Mouse (Mus musculus) MEL (cell line): ENCODE results near the gene Tarbp1.

Source experiments
- CTCF ChIP-seq, 3 experiments: IDR thresholded peaks in 2 of 3; conservative IDR thresholded peaks in 1 of 3; 2 replicates each; pipeline ENCODE4 v1.5.1; 2011 to 2012; ENCODE audit warnings: low read length in 3 of 3, low read depth in 2 of 3, mild to moderate bottlenecking in 2 of 3, improper control_type of control experiment in 1 of 3, inconsistent platforms in 1 of 3, mixed read lengths in 1 of 3, moderate library complexity in 1 of 3; ENCODE audit not compliant: control insufficient read depth in 1 of 3, insufficient read depth in 1 of 3, poor library complexity in 1 of 3, severe bottlenecking in 1 of 3
- ETS1 ChIP-seq: IDR thresholded peaks from 2 replicates; pipeline ENCODE4 v1.6.1; 2012; ENCODE audit warnings: low read depth, mild to moderate bottlenecking, inconsistent platforms, low read length, improper control_type of control experiment, moderate library complexity
- POLR2A ChIP-seq, 2 experiments: IDR thresholded peaks; 2 replicates each; pipeline ENCODE4 v1.6.1; 2011 to 2012; ENCODE audit warnings: low read length in 2 of 2, mild to moderate bottlenecking in 2 of 2, control low read depth in 1 of 2, improper control_type of control experiment in 1 of 2, low read depth in 1 of 2, moderate library complexity in 1 of 2; ENCODE audit not compliant: control insufficient read depth in 1 of 2, insufficient read depth in 1 of 2, poor library complexity in 1 of 2

DNA sequence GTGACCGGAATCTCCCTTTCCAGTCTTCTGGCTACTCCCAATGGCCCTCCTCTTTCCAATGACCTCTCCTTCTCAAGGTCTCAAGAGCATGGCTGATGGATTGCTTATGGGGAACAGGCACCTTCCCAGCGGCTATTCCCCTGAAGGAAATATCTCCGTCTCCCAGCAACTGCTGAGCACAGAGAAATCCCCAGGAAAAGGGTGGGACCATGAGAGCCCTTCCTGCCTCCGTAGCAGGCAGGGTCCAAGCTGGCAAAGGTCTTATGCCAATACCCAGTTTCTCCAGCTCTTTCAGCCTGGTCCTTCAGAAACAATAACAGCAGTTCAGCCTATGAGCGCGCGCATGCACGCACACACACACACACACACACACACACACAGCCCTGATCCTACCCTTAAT is 23.7 kb downstream of the Tarbp1 start:
- TF ChIP-seq POLR2A (IDR thresholded peaks at IDR 0.05; ENCODE audit: control insufficient read depth in 1 of 2, insufficient read depth in 1 of 2, low read depth in 1 of 2, low read length in 2 of 2, poor library complexity in 1 of 2) = no peak
- TF ChIP-seq CTCF (IDR thresholded peaks at IDR 0.05 in 2 of 3, conservative IDR thresholded peaks at IDR 0.05 in 1 of 3; ENCODE audit: control insufficient read depth in 1 of 3, insufficient read depth in 1 of 3, low read depth in 2 of 3, low read length in 3 of 3, poor library complexity in 1 of 3, severe bottlenecking in 1 of 3) = no peak
- TF ChIP-seq ETS1 = no peak
